Mouse (Mus musculus) embryonic facial prominence, embryonic 10.5 days (tissue): ENCODE results near the gene Dnase1l3. TPM values are rescaled to one million over a fixed set of nuclear protein-coding genes. Genes with fewer than 3 reads are reported as not detected.

Experiments
- DNase-seq: peaks from one replicate; pipeline ENCODE4 v3.0.0-alpha.2; 2017; ENCODE audit warnings: low spot score
- H3K27ac ChIP-seq: fragments of 300-500 bp; sonication (generic); replicated peaks from 2 replicates; pipeline ENCODE4 v1.5.1; 2016; ENCODE audit warnings: mild to moderate bottlenecking
- H3K27me3 ChIP-seq: fragments of 300-500 bp; sonication (generic); replicated peaks from 2 replicates; pipeline ENCODE4 v1.6.1; 2016; ENCODE audit warnings: low read depth, mild to moderate bottlenecking; ENCODE audit not compliant: poor library complexity, severe bottlenecking
- H3K36me3 ChIP-seq: fragments of 300-500 bp; sonication (generic); replicated peaks from 2 replicates; pipeline ENCODE4 v1.6.1; 2016; ENCODE audit warnings: mild to moderate bottlenecking, moderate library complexity
- H3K4me1 ChIP-seq: fragments of 300-500 bp; sonication (generic); 2 replicates; pipeline ENCODE4 v1.6.1; 2016
- H3K4me3 ChIP-seq: fragments of 300-500 bp; sonication (generic); 2 replicates; pipeline ENCODE4 v1.5.1; 2016; ENCODE audit warnings: mild to moderate bottlenecking, moderate library complexity
- H3K9me3 ChIP-seq: fragments of 300-500 bp; sonication (generic); 2 replicates; pipeline ENCODE4 v1.6.1; 2016; ENCODE audit warnings: mild to moderate bottlenecking
- WGBS: fragments of 180-500 bp; shearing (Covaris S2); methylation state at CpG from one replicate; pipeline ENCODE4 v1.1.7; 2016; 5-methylcytosine and 5-hydroxymethylcytosine counted together
- polyA plus RNA-seq: library from polyadenylated mRNA; unstranded; fragments of >200 nt; fragmentation: Nextera tagmentation; extraction: Ambion mirVana; gene quantifications from 2 replicates; pipeline ENCODE4 v1.2.1, GENCODE M21; 2016

The Dnase1l3 gene
- polyA plus RNA-seq, 1 experiment from 2014 or later = 0.04 TPM

DNA sequence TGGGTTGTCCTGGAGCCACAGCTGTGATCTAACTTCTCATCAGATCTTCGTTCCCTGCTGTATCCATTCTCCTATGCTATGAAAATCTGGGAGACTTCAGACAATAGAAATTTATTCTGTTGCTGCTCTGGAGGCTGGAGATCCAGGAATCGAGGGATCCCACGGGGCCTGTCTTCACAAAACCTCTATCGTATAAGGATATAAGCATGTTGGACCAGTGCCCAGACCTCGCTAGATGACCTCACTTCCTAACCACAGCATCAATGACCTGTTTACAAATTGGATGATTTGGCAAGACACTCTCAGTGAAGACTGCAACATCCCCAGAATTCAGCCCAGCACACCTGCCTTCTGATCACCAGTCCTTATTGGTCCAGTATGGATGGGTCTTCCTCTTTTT is 32.7 kb downstream of the Dnase1l3 start:
- DNase-seq = no peak
- Histone ChIP-seq H3K27ac (no peak overlapping the region), H3K4me1 (peaks cover 12% of the 10 kb centered on the region), H3K9me3 (no peaks in the 10 kb centered on the region), H3K27me3 (no peaks in the 10 kb centered on the region), H3K36me3 (no peaks in the 10 kb centered on the region), H3K4me3 (no peak overlapping the region)
- 89% methylated on average over 5 of the region's 5 CpGs for WGBS

DNA sequence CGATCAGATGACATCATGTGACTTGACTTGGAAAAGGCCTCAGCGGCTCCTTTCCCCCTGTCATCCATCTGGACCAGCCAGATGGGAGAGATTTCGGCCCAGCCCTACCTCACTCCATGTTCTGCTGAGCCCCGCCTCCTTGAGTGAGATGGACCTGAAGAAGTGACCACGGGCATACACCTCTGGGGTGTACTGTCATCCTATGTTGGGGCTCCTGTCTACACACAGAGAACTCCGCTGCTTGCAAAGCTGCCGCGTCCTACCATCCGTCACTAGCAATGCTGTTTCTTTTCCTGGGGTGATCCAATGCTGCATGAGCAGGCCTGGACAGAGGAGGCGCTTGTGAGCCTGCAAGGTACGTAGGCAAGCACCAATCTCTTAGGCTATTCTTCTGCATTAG is 33.8 kb downstream of the Dnase1l3 start:
- no peak overlapping the region for H3K27ac ChIP-seq

DNA sequence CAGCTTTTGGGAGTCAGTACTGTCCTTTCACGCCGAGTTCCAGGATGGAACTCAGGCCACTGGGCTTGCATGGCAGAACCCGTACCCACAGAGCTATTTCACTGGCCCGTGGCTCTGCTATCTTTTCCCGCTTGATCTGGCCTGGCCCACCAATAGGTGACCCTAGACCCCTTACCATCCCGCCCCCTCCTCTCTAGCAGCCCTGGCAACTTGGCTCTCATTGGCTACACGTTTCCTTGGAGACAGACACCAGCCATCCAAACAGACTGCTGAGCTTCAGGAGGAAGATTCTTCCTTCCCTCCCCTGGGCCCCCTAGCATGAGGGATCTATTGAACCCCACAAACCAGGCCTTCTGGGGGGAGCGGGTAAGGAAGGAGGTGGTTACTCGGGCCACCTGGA is 37.3 kb downstream of the Dnase1l3 start, which contains the start of gene Gm45521:
Gm45521 (plus strand) TSS at position 240 of the 400 bp plus-strand sequence.
- Histone ChIP-seq H3K36me3 (no peaks in the 10 kb centered on the region), H3K9me3 (no peaks in the 10 kb centered on the region), H3K27ac (peak within 1 kb of the TSS; percentile 24; the same call in 1 of the 2 replicates), H3K4me3 (no peak within 1 kb of the TSS), H3K4me1 (peaks cover 28% of the 10 kb centered on the region), H3K27me3 (no peaks in the 10 kb centered on the region)
- DNase-seq = peak; percentile 43
- WGBS = 54% methylated on average over 9 of the region's 9 CpGs

More for the DNA sequence above, 33.8 kb downstream of the Dnase1l3 start:
- no peak overlapping the region for H3K4me3 ChIP-seq
- peaks cover 15% of the 10 kb centered on the region for H3K4me1 ChIP-seq
- H3K27me3 ChIP-seq = no peaks in the 10 kb centered on the region
- no peaks in the 10 kb centered on the region for H3K9me3 ChIP-seq
- H3K36me3 ChIP-seq = no peaks in the 10 kb centered on the region
- DNase-seq = peak; percentile 38
- WGBS = 53% methylated on average over 11 of the region's 11 CpGs

DNA sequence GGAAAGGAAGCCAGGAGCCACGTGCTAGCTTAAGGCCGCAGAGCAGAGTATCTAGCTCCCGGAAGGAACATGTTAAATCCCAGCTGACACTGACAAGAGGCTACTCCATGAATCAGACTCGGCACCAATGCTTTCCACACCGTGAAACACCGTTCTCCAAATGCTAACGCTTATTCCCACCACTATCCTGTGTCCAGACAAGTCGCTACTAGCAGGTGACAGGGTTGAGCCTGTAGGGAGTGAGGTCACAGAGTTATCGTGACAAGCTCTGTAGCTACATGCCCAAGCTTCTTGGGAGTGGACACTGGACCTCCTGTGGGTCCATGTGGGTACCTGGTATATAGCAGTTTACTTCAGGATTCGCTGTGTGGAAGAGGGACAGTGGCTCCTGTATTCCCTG is 37.9 kb downstream of the Dnase1l3 start:
- Histone ChIP-seq H3K9me3 (no peaks in the 10 kb centered on the region), H3K27ac (no peak overlapping the region), H3K36me3 (peaks cover 6% of the 10 kb centered on the region; the same call in 1 of the 2 replicates), H3K27me3 (no peaks in the 10 kb centered on the region), H3K4me1 (peaks cover 28% of the 10 kb centered on the region), H3K4me3 (no peak overlapping the region)
- 84% methylated on average over 10 of the region's 10 CpGs for WGBS
- no peak for DNase-seq

DNA sequence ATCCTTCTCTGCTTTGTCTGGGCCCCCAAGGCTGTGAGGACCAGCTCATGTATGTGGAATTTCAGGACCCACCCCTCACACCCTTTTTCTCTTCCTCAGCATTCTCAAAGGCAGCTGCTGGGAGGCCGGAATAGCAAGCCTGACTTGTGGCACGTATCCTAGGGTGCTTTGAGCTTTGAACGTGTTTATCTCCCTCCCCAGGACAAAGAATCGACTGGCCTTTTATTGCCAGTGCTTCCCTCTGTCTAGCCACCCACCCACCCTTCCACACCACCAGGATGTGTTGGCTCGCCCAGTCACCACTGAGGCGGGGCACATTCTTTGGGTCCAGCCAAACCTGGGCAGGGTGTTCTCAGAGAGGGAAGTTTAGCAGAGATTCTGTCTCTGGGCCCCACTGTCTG is 40.3 kb downstream of the Dnase1l3 start:
- peaks cover 28% of the 10 kb centered on the region for H3K4me1 ChIP-seq
- no peak overlapping the region for H3K4me3 ChIP-seq
- H3K36me3 ChIP-seq = peaks cover 30% of the 10 kb centered on the region
- no peak overlapping the region for H3K27ac ChIP-seq
- no peak for DNase-seq
- H3K9me3 ChIP-seq = no peaks in the 10 kb centered on the region
- no peaks in the 10 kb centered on the region for H3K27me3 ChIP-seq
- 50% methylated on average over 6 of the region's 6 CpGs for WGBS

DNA sequence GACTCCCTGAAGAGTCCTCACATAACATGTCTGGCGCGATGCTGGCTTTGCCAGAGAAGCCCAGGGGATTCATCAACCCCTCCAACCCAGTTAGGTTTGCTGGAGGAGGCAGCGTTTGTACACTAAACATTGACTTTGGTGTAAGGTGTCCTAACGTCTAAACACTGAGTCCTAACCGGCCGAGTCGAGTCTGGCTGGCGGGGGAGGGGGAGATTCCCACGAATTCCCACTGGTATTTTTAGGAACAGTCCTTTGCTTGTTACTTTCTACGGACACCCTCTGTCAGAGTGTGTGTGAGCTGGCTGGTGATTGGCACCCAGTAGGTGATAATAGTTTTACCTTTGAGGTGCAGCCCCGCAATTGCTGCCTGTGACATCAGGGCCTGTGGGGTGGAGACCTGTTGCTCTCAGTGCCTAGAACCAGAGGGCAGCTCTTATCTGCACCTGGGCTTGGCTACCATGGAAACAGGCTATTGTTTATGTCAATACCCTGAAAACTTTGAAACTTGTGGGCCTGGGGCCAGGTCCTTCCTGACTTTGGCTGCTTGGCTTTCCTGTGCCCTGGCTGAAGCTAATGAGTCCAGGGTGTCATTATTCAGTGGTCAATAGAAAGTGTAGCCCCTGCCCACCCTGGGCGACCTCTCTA is 41.6 kb downstream of the Dnase1l3 start:
- DNase-seq = peak; percentile 48
- WGBS = 30% methylated on average over 12 of the region's 12 CpGs
- Histone ChIP-seq H3K9me3 (no peaks in the 10 kb centered on the region), H3K4me1 (peaks cover 28% of the 10 kb centered on the region), H3K27ac (peak overlapping the region; percentile 57), H3K36me3 (peaks cover 43% of the 10 kb centered on the region), H3K27me3 (no peaks in the 10 kb centered on the region), H3K4me3 (no peak overlapping the region)

DNA sequence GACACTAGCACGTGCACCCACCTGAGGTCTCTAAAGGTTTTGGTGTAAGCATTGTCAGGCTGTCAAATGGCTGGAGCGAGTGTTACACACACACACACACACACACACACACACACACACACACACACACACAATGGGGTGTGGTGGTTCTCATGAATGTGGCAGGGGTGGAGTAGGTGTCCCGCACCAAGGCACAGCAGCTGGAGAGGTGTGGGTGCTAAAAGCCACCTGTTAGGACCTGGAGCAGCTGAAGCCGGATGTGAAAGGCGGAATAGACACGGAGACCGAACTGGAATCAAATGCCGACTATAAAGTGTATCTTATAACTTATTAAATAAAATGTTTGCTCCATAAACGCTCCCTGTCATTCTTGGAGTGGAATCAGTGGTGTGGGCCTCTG is 43.1 kb downstream of the Dnase1l3 start:
- H3K9me3 ChIP-seq = no peaks in the 10 kb centered on the region
- H3K27ac ChIP-seq = no peak overlapping the region
- peaks cover 18% of the 10 kb centered on the region for H3K4me1 ChIP-seq
- no peak for DNase-seq
- WGBS = 93% methylated on average over 9 of the region's 9 CpGs
- H3K4me3 ChIP-seq = no peak overlapping the region
- H3K27me3 ChIP-seq = no peaks in the 10 kb centered on the region
- H3K36me3 ChIP-seq = peaks cover 45% of the 10 kb centered on the region

DNA sequence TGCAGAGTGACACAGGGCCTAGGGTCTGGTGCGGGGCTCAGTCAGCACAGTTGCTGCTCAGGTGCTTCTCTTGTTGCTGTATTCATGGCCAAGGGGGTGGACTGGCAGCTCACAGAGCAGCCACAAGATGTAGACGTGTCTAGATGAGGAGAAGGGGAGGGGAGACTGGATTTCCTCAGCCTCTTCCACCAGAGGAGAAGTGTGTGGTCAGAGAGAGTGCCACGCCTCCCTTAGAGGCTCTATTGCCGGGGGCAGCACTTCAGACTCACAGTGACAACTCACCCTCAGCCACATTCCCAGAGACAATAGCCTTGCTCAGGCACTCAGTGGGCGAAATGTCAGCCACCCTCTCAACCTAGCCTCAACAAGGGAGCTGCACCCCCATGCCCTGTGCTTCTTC is 49.1 kb downstream of the Dnase1l3 start:
- H3K36me3 ChIP-seq = peaks cover 86% of the 10 kb centered on the region
- H3K4me1 ChIP-seq = peaks cover 9% of the 10 kb centered on the region; the same call in 1 of the 2 replicates
- H3K4me3 ChIP-seq = no peak overlapping the region
- no peaks in the 10 kb centered on the region for H3K9me3 ChIP-seq
- DNase-seq = no peak
- 77% methylated on average over 5 of the region's 5 CpGs for WGBS
- no peak overlapping the region for H3K27ac ChIP-seq
- H3K27me3 ChIP-seq = no peaks in the 10 kb centered on the region

DNA sequence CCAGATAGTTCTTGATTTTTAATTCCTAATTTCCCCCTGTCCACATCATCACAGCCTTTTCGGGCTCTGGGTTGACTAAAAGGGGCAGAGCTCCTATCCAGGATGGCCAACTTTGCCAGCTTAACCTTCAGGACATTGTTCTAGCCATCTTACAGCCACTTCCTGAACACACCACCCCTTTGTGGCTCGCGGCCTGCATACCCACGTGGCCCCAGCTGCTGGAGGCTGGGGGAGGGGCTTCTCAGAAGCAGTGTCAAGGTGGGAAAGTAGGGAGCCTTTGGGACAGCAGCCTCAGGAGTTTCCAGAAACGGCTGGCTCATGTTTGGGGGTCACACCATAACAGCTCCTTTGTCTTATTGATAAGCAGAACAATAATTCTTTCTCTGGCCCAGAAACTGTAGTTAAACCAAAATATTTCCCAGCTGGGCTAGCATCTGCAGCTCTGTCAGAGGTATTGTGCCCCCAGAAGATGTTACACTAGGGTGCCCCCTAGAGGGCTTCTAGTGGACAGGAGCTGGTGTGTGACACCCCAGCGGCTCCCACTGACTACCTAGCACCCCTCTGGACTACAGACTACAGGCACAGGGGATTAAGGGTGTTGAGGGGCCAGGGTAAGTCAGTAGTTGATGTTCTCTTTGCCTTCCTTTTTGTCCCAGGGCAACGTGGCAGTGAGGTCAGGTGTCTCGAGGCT is 49.9 kb downstream of the Dnase1l3 start:
- H3K27ac ChIP-seq = peak overlapping the region; percentile 40; the same call in 1 of the 2 replicates
- no peaks in the 10 kb centered on the region for H3K27me3 ChIP-seq
- DNase-seq = no peak
- peaks cover 85% of the 10 kb centered on the region for H3K36me3 ChIP-seq
- no peaks in the 10 kb centered on the region for H3K9me3 ChIP-seq
- 52% methylated on average over 8 of the region's 8 CpGs for WGBS
- no peak overlapping the region for H3K4me3 ChIP-seq
- H3K4me1 ChIP-seq = peaks cover 9% of the 10 kb centered on the region; the same call in 1 of the 2 replicates

DNA sequence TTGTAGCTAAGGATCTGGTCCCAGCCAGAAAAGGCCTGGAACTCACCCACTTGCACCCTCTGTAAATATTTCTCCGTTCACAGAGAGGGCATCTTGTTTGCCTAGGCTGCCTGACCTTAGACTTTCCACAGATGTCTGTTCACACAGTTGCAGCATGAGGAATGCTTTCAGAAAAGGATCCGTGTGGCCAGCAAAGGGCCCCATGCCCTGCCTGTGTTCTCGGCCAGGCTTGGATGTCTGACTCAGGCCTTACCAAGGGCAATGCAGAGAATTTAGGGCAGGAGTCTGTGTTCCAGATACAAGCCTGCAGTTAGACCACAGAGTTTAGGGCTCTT is 50.6 kb downstream of the Dnase1l3 start:
- Histone ChIP-seq H3K9me3 (no peaks in the 10 kb centered on the region), H3K4me3 (no peak overlapping the region), H3K27me3 (no peaks in the 10 kb centered on the region), H3K27ac (peak overlapping the region; percentile 8; the same call in 1 of the 2 replicates), H3K36me3 (peaks cover 82% of the 10 kb centered on the region), H3K4me1 (peaks cover 9% of the 10 kb centered on the region; the same call in 1 of the 2 replicates)
- no peak for DNase-seq
- WGBS = 91% methylated on average over 3 of the region's 3 CpGs

DNA sequence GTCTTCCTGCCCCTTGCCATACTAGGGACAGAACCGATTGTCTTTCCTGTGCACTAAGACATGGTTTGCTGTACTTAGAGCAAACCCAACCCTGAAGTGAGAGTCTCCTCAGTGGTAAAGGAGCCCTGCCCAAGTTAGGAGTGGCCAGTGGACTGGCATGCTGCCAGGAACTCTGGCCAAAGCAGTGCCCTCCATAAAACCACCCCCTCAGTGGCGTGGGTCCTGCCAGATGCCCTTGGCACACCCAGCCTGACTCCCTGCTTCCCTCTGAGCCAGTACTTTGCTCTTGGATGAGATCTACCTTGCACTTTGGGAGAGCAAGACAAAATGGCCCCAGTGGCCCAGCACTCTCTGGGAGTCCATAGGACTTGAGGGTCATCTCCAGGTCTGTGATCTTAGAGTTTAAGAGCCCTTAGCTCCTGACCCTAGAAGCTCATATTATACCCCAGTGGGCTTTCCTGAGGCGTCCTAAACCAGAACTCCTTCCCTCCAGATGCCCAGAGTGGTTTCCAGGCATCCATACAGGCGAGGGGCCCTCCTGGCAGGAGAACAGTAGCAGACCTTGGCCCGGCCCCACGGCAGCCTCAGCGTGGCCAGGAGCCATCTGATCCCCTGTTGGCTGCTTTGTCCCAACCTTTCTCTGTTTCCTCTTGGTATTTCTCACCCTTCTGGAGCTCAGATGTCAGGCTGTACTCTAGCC is 51.1 kb downstream of the Dnase1l3 start:
- peaks cover 9% of the 10 kb centered on the region; the same call in 1 of the 2 replicates for H3K4me1 ChIP-seq
- peaks cover 79% of the 10 kb centered on the region for H3K36me3 ChIP-seq
- 81% methylated on average over 7 of the region's 7 CpGs for WGBS

DNA sequence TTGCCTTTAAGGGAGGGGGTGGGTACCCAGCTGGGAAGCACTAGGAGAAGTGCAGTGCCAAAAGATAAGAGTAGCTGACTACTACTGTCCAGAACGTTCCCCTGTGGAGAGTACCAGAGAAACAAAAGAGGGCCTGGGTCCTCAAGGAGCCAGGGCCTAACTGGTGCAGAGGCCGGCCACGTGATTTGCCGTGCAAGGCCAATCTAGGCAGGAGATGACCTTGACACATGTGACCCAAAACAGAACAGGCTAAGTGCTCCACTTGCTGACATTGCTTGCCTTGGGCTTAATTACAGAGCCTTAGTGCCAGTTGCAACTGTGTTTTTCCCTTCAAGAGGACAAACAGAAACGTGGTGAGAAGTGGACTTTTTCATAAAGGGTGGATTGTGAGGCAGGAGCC is 53.0 kb downstream of the Dnase1l3 start:
- Histone ChIP-seq H3K4me3 (no peak overlapping the region), H3K27me3 (no peaks in the 10 kb centered on the region), H3K36me3 (peaks cover 76% of the 10 kb centered on the region), H3K9me3 (no peaks in the 10 kb centered on the region), H3K27ac (no peak overlapping the region), H3K4me1 (peaks cover 15% of the 10 kb centered on the region)
- 80% methylated on average over 5 of the region's 5 CpGs for WGBS
- DNase-seq = no peak

More for the DNA sequence above, 51.1 kb downstream of the Dnase1l3 start:
- Histone ChIP-seq H3K9me3 (no peaks in the 10 kb centered on the region), H3K27ac (peak overlapping the region; percentile 8; the same call in 1 of the 2 replicates), H3K4me3 (no peak overlapping the region), H3K27me3 (no peaks in the 10 kb centered on the region)
- DNase-seq = no peak
